11 mouse cellular contexts compared by ENCODE assay signal in the genomic region with DNA sequence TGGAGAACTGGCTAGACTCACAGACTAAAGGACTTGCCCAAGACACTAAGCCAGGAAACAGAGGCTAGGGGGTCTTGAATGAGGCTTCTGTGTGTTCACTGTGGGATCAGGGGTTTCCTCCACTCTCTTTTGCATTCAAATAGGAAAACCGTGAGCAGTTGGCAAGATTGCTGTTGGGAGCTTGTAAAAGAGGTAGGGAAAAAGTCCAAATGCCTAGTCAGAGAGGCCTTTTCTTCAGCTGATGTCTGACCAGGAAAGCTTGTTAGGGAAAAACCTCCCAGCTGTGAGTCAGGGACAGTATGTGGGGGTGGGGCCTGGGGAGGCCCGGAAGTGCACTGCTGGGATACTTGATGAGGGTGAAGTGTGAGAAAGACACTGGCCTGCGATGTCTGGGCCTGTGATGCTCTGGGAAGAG. TPM values are rescaled to one million over a fixed set of nuclear protein-coding genes. Genes with fewer than 3 reads are reported as not detected.
DNase-seq lines count a peak whose midpoint lies in the region; ATAC-seq lines count a peak whose summit lies in the region.
"Had no signal": no experiment of that assay in that cellular context is flagged by ENCODE, and none has a peak within 500 bp of the region (broad histone marks: within the 10 kb centered on the region; RNA-seq: fewer than 3 reads in every experiment).

No protein-coding gene starts in this region.

- no peak overlapping the region for H3K4me3 ChIP-seq in hindbrain, embryonic 14.5 days (replicated peaks; ENCODE audit: low read length)
- H3K4me3 ChIP-seq in midbrain, embryonic 16.5 days (ENCODE audit: low read depth, low read length), result no peak overlapping the region

- H3K4me1 ChIP-seq in hindbrain, embryonic 14.5 days (replicated peaks; ENCODE audit: control insufficient read depth, insufficient read depth, low read length), result peaks cover 5% of the 10 kb centered on the region; the same call in 1 of the 2 replicates
- H3K4me1 ChIP-seq in midbrain, embryonic 16.5 days (ENCODE audit: control insufficient read depth, insufficient read depth, low read length), result no peaks in the 10 kb centered on the region

- H3K9ac ChIP-seq in hindbrain, embryonic 14.5 days, result no peak overlapping the region
- H3K9ac ChIP-seq in midbrain, embryonic 16.5 days (ENCODE audit: low read depth, low read length), result no peak overlapping the region

- no peaks in the 10 kb centered on the region for H3K9me3 ChIP-seq in hindbrain, embryonic 14.5 days (ENCODE audit: control insufficient read depth, low read length)
- no peaks in the 10 kb centered on the region for H3K9me3 ChIP-seq in midbrain, embryonic 16.5 days (replicated peaks; ENCODE audit: control insufficient read depth, low read length, poor library complexity, severe bottlenecking)

- 0 out of 2 replicates have a peak overlapping the region, but pooled peaks have one; percentile 1 for H3K27ac ChIP-seq in hindbrain, embryonic 14.5 days
- H3K27ac ChIP-seq in midbrain, embryonic 16.5 days (ENCODE audit: low read length), result 0 out of 2 replicates have a peak overlapping the region, but pooled peaks have one; percentile 2

- 19% methylated on average over 3 of the region's 3 CpGs for WGBS in hindbrain, embryonic 14.5 days
- WGBS in midbrain, embryonic 16.5 days, result 19% methylated on average over 3 of the region's 3 CpGs

- H3K36me3 ChIP-seq in hindbrain, embryonic 14.5 days (replicated peaks; ENCODE audit: control insufficient read depth, insufficient read depth), result no peaks in the 10 kb centered on the region
- no peaks in the 10 kb centered on the region for H3K36me3 ChIP-seq in midbrain, embryonic 16.5 days (ENCODE audit: control insufficient read depth, insufficient read depth, low read length)

- ATAC-seq in hindbrain, embryonic 14.5 days (ENCODE audit: low FRiP score), result peak; percentile 53; the same call in 1 of the 2 replicates
- ATAC-seq in midbrain, embryonic 16.5 days, result peak; percentile 72; the same call in 1 of the 2 replicates
- ATAC-seq: CD4-positive, CD25-positive, alpha-beta regulatory T cell, adult 4 months had no signal

- no peaks in the 10 kb centered on the region for H3K27me3 ChIP-seq in hindbrain, embryonic 14.5 days (ENCODE audit: control insufficient read depth, insufficient read depth, low read length)
- no peaks in the 10 kb centered on the region for H3K27me3 ChIP-seq in midbrain, embryonic 16.5 days (ENCODE audit: control insufficient read depth, insufficient read depth, low read depth, low read length)

- H3K4me2 ChIP-seq in hindbrain, embryonic 14.5 days (replicated peaks), result no peak overlapping the region
- H3K4me2 ChIP-seq in midbrain, embryonic 16.5 days (ENCODE audit: low read length), result no peak overlapping the region

- DNase-seq in kidney, postnatal 10 days, result peak; percentile 17
- DNase-seq in kidney, adult 11 months, result no peak
- DNase-seq in NIH3T3 (ENCODE audit: low read depth), result peak; percentile 3
- no peak for DNase-seq in hindbrain, embryonic 14.5 days (ENCODE audit: low spot score)
- no peak for DNase-seq in gastrocnemius, postnatal 25 days
- no peak for DNase-seq in gastrocnemius, postnatal 10 days
- DNase-seq in adrenal gland, adult 2 months, result no peak
- DNase-seq: cerebellum, adult 18-20 months; kidney, adult 8-10 months had no signal

RNA-seq across cellular contexts. Expression of gene Sall1, which starts 29.0 kb away (rescaled TPM):
- 9.7 and 9.9 TPM in 2 replicates for polyA plus RNA-seq in hindbrain, embryonic 14.5 days (2014; fragmentation: Nextera tagmentation; extraction: Ambion mirVana)
- polyA plus RNA-seq in midbrain, embryonic 16.5 days (2015; fragmentation: Nextera tagmentation; extraction: Ambion mirVana), result 5.1 and 5.8 TPM in 2 replicates
- not detected for total RNA-seq in gastrocnemius, postnatal 25 days (2021)
- under 1 TPM; 0.07 to 0.16 TPM for total RNA-seq in gastrocnemius, postnatal 10 days (2021)
- total RNA-seq in adrenal gland, adult 2 months (2021), result under 1 TPM in 1 of 2 experiments, not detected in 1; 0.17 TPM
- 0.02 TPM in 1 of 2 replicates, not detected in the other for polyA plus RNA-seq in adrenal gland, adult 2 months (2012; rRNA removed)
- polyA plus RNA-seq: CD4-positive, CD25-positive, alpha-beta regulatory T cell, adult 4 months had no signal

Comparison
In these comparisons a context has a peak if more than half of its experiments do, and no peak if none do; other contexts are left out.
1. DNase-seq: peak in kidney, postnatal 10 days (single experiment) and NIH3T3 (single experiment); none in kidney, adult 11 months (single experiment), hindbrain, embryonic 14.5 days (single experiment), gastrocnemius, postnatal 25 days (single experiment), gastrocnemius, postnatal 10 days (single experiment) and adrenal gland, adult 2 months (single experiment).